Mouse (Mus musculus) stomach, embryonic 16.5 days (tissue): Measurements from ENCODE around the gene Osbpl8. TPM values are rescaled to one million over a fixed set of nuclear protein-coding genes. Genes with fewer than 3 reads are reported as not detected.

ENCODE experiments used
- ATAC-seq: fragments of 200-750 bp; cut with Nextera tagmentation; 2 replicates; pipeline ENCODE4 v1.8.0; 2017; ENCODE audit warnings: moderate number of reproducible peaks, moderate TSS enrichment; ENCODE audit not compliant: insufficient read depth, low FRiP score
- H3K27ac ChIP-seq: fragments of 300-500 bp; sonication (generic); 2 replicates; pipeline ENCODE4 v1.5.1; 2014; ENCODE audit warnings: low read length
- H3K27me3 ChIP-seq: fragments of 300-500 bp; sonication (generic); 2 replicates; pipeline ENCODE4 v1.6.1; 2014; ENCODE audit warnings: low read length, control low read depth, mixed read lengths; ENCODE audit not compliant: control insufficient read depth, insufficient read depth
- H3K36me3 ChIP-seq: fragments of 300-500 bp; sonication (generic); 2 replicates; pipeline ENCODE4 v1.6.1; 2014; ENCODE audit warnings: low read length; ENCODE audit not compliant: control insufficient read depth, insufficient read depth
- H3K4me1 ChIP-seq: fragments of 300-500 bp; sonication (generic); 2 replicates; pipeline ENCODE4 v1.6.1; 2014; ENCODE audit warnings: low read length, control low read depth, mixed read lengths; ENCODE audit not compliant: control insufficient read depth, insufficient read depth
- H3K4me2 ChIP-seq: fragments of 300-500 bp; sonication (generic); 2 replicates; pipeline ENCODE4 v1.6.1; 2014; ENCODE audit warnings: low read depth, low read length, mixed read lengths
- H3K4me3 ChIP-seq: fragments of 300-500 bp; sonication (generic); replicated peaks from 2 replicates; pipeline ENCODE4 v1.5.1; 2014; ENCODE audit warnings: mild to moderate bottlenecking, low read length
- H3K9ac ChIP-seq: fragments of 300-500 bp; sonication (generic); 2 replicates; pipeline ENCODE4 v1.6.1; 2014; ENCODE audit warnings: low read length
- H3K9me3 ChIP-seq: fragments of 300-500 bp; sonication (generic); replicated peaks from 2 replicates; pipeline ENCODE4 v1.6.1; 2016; ENCODE audit warnings: low read length, control low read depth; ENCODE audit not compliant: control insufficient read depth
- WGBS: fragments of 180-500 bp; shearing (Covaris S2); extraction: QIAGEN DNeasy Blood & Tissue Kit; methylation state at CpG from one replicate; pipeline ENCODE4 v1.1.7; 2014; 5-methylcytosine and 5-hydroxymethylcytosine counted together
- polyA plus RNA-seq: library from polyadenylated mRNA; unstranded; fragments of >200 nt; fragmentation: Nextera tagmentation; extraction: Ambion mirVana; gene quantifications from 2 replicates; pipeline ENCODE4 v1.2.1, GENCODE M21; 2015

Osbpl8 gene
- polyA plus RNA-seq, 1 experiment from 2014 or later, result 6.7 TPM

DNA sequence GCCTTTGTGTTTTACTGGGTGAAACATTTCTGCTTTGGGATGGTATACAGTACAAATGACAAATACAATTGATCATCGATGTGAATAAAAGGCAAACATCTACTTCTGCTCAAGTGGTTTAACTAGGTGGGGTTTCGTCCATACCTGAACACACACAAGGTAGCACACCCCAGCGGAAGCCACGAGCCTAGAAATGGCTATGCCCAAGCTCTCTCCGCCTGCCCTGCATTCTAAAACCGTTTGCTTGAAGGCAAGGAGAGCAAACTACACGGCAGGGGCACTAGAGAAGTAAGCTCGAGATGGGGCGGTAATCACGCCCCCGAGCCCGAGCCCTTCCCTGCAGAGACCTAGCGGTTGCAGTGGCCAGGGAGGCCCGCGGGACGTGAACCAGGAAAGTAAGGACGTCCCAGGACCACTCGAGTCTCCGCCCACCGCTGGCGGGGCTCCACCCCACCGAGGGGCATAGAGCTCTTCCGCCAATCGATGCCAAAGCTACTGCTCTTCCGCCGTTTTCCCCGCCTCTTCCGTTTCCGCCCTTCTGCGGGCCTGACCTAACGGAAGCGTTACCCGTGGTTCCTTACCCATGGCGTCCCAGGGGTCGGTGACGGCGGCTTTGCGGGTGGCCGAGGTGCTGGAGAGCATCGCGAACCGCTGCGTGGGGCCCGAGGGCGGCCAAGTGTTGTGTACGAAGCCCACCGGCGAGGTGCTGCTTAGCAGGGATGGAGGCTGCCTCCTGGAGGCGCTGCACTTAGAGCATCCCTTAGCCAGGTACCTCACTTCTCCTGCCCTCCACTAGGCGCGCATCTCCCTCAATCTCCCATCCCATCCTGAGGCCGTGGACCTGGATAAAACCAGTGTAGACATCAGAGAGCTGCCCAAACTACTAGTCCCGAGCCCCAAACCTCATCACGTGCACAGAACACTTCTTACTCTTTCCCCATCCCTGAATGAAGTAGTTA lies 133.9 kb downstream of the Osbpl8 start, which contains the start of gene Bbs10:
Gene Bbs10 (plus strand): TSS at position 540 of the 959 bp plus-strand sequence.
- Histone ChIP-seq H3K9ac (peak within 1 kb of the TSS; percentile 79), H3K27me3 (no peaks in the 10 kb centered on the region), H3K4me2 (peak within 1 kb of the TSS; percentile 64), H3K27ac (peak within 1 kb of the TSS; percentile 62), H3K4me1 (no peaks in the 10 kb centered on the region), H3K4me3 (peak within 1 kb of the TSS; percentile 76), H3K36me3 (no peaks in the 10 kb centered on the region), H3K9me3 (no peaks in the 10 kb centered on the region)
- WGBS, result under 1% methylated on average over 54 of the region's 54 CpGs
- peak; percentile 99 for ATAC-seq

DNA sequence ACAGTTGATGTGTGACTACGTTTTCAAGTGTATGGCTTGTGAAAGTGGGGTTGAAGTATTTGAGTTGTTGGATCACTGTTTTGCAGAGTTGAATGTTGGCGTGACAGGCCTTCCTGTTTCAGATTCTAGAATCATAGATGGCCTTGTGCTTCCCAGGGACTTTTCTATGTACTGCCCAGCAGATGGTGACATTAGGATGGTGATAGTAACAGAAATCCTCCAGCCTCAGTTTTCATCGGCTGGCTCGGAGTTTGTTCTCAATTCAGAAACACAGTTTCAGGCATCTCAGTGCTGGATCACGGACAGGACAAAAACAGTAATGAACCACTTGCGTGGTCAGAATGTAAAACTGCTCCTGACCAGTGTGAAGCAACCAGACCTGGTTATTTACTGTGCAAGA lies 135.0 kb downstream of the Osbpl8 start:
- H3K4me1 ChIP-seq, result no peaks in the 10 kb centered on the region
- H3K4me3 ChIP-seq, result no peak overlapping the region
- H3K27ac ChIP-seq, result no peak overlapping the region
- no peaks in the 10 kb centered on the region for H3K9me3 ChIP-seq
- H3K27me3 ChIP-seq, result no peaks in the 10 kb centered on the region
- 86% methylated on average over 6 of the region's 6 CpGs for WGBS
- no peak overlapping the region for H3K4me2 ChIP-seq
- H3K36me3 ChIP-seq, result no peaks in the 10 kb centered on the region
- H3K9ac ChIP-seq, result no peak overlapping the region
- no peak for ATAC-seq

DNA sequence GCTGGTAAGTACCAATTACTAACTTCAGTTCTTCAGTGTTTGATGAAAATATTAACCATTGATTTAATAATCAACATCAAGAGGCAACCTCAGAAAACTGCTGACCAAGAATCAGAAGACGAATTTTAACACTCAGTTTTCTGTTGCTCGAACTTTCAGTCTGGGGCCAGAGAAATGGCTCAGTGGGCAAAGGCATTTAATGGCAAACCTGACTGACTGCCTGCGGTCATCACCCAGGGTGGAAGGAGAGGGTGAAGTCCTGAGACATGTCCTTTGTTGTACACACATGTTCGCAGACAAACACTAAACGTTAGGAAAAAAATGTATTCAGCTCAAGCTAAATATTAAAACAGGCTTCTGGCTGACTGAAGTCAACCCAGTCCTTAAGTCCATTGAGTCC lies 136.5 kb downstream of the Osbpl8 start:
- Histone ChIP-seq H3K27ac (no peak overlapping the region), H3K4me1 (no peaks in the 10 kb centered on the region), H3K4me2 (no peak overlapping the region), H3K27me3 (no peaks in the 10 kb centered on the region), H3K4me3 (no peak overlapping the region), H3K9me3 (no peaks in the 10 kb centered on the region), H3K9ac (no peak overlapping the region), H3K36me3 (no peaks in the 10 kb centered on the region)
- 89% methylated on average over 5 of the region's 5 CpGs for WGBS
- ATAC-seq, result no peak

DNA sequence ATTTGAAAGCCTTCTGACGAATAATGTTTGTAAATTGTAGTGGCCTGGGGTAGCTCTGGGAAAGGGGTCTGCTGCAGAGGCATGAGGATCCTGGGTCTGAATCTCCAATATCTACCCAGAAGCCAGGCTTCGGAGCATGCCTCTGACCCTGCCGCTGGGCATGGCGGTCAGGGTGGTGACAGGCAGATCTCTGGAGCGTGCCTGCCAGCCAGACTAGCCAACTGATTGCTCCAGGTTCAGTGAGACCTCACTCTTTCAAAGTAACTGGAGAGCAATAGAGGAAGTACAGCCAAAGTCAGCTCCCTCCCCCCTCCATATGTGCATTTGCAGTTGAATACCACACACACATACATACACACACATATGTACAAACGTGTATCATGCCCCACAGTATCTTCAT lies 137.9 kb downstream of the Osbpl8 start:
- no peaks in the 10 kb centered on the region for H3K4me1 ChIP-seq

DNA sequence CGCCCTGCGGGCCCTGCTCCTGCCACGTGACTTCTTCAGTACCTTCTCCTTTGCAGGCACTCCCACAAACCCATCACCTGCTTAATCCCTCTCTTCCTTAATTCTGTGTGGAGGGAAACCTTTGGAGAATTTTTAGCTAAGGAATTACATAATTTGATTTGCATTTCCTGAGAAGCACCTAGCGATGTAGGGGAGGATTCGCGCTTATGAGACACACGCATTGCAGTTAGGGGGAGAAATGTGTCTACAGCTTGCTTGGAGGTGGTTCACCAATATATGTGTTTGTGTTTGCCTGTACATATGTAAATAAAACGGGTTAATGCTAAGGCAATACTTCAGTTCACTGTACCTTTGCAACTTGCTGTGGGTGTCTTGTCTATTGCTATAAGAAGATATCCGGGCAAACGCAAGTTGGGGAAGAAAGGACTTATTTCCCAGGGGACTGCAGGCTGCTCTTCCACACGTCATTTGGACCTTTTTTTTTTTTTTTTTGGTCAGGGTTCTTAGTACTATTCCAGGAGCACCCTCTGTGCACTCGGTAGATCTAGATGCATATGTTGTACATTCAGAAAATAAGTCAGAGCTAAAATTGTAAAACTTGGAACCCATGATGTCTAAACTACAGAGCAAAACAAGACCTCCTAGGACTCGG lies 144.4 kb downstream of the Osbpl8 start:
- no peak overlapping the region for H3K9ac ChIP-seq
- H3K4me1 ChIP-seq, result no peaks in the 10 kb centered on the region
- ATAC-seq, result no peak
- no peak overlapping the region for H3K4me2 ChIP-seq
- no peak overlapping the region for H3K4me3 ChIP-seq
- no peaks in the 10 kb centered on the region for H3K27me3 ChIP-seq
- no peaks in the 10 kb centered on the region for H3K36me3 ChIP-seq
- no peaks in the 10 kb centered on the region; the same call in 1 of the 2 replicates for H3K9me3 ChIP-seq
- H3K27ac ChIP-seq, result no peak overlapping the region
- 89% methylated on average over 13 of the region's 13 CpGs for WGBS

More for the DNA sequence above, 137.9 kb downstream of the Osbpl8 start:
- Histone ChIP-seq H3K27me3 (no peaks in the 10 kb centered on the region), H3K4me3 (no peak overlapping the region), H3K9ac (no peak overlapping the region), H3K27ac (no peak overlapping the region), H3K9me3 (no peaks in the 10 kb centered on the region), H3K36me3 (no peaks in the 10 kb centered on the region), H3K4me2 (no peak overlapping the region)
- 88% methylated on average over 6 of the region's 6 CpGs for WGBS
- no peak for ATAC-seq

DNA sequence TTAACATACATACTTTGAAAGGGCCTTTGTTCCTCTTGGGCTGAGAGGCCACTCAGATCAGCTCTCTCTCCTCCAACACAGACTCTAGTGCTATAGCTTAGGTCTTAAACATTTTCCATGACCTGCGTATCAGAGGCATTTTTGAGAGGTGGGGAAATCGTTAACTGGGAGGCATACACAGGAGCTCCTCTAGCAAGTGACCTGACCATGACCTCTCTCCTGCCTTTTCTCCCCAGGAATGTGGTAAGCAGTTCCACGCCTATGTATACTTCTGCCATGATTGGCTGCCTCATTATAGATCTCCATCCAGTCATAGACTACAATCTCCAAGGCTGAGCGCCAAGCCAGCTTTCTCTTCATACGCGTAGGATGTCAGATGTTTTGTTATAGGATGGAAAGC lies 148.7 kb downstream of the Osbpl8 start:
- no peak overlapping the region for H3K4me3 ChIP-seq
- H3K4me1 ChIP-seq, result no peaks in the 10 kb centered on the region
- H3K36me3 ChIP-seq, result no peaks in the 10 kb centered on the region
- no peak overlapping the region for H3K9ac ChIP-seq
- 49% methylated on average over 6 of the region's 6 CpGs for WGBS
- no peaks in the 10 kb centered on the region for H3K9me3 ChIP-seq
- no peak overlapping the region for H3K27ac ChIP-seq
- H3K4me2 ChIP-seq, result no peak overlapping the region
- no peak for ATAC-seq
- H3K27me3 ChIP-seq, result no peaks in the 10 kb centered on the region

DNA sequence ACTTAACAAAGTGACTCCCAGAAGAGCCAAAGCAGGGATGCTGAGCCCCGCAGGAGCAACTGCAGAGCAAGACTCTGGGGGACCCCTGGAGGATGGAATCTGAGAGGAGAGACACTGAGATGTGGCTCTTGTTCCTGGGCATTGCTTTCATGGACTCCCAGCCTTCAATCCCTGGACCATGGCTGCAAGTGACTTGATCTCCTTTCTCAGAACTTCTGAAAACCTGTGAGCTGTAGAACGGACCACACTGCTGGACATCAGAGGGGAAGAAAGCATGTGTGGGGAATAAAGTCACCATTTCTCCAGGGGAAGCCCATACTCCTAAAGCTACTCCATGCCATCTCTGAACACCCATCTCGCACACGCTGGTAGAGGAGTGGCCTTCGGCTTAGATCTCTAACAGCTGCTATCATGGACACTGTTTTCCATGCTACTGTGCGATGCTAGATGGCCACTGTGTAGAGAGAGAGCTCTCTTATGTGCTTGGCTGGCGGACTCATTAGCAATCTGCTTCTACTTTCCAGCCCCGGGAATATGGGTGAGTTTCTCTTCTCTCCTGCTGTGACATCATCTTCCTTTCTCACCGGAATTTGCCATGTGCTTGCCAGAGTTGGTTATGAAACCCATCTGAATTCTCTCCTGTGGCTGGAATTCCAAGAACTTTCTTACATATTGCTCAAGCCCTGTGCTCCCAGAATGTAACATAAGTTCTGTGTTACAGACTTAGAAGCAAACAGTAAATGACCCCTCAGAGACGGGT lies 150.3 kb downstream of the Osbpl8 start:
- Histone ChIP-seq H3K27me3 (no peaks in the 10 kb centered on the region), H3K9ac (no peak overlapping the region), H3K36me3 (no peaks in the 10 kb centered on the region), H3K4me1 (no peaks in the 10 kb centered on the region), H3K4me3 (no peak overlapping the region), H3K9me3 (no peaks in the 10 kb centered on the region), H3K4me2 (no peak overlapping the region), H3K27ac (no peak overlapping the region)
- WGBS, result 72% methylated on average over 10 of the region's 10 CpGs
- no peak for ATAC-seq

DNA sequence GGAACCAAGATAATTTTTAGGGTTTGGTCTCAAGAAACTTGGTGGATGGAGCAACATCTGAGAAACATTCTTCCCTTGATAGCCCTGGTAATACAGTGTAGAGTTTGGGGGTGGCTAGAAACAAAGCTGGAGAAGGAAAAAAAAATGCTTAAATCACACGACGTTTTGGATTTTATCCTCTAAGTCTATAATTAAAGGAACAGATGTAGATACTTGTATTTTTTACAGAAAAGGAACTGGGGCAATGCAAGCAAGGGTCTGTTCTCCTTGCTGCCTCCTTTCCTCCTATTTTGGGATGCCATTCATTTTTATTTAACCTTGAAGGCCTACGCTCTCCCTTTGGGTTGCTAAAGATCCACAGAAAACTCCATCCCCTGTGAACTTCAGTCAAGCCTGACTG lies 151.4 kb downstream of the Osbpl8 start:
- no peak overlapping the region for H3K4me3 ChIP-seq
- H3K27me3 ChIP-seq, result no peaks in the 10 kb centered on the region
- H3K9me3 ChIP-seq, result no peaks in the 10 kb centered on the region
- no peaks in the 10 kb centered on the region for H3K36me3 ChIP-seq
- no peak overlapping the region for H3K4me2 ChIP-seq
- ATAC-seq, result no peak
- H3K27ac ChIP-seq, result no peak overlapping the region
- no peak overlapping the region for H3K9ac ChIP-seq
- WGBS, result 81% methylated on average over 3 of the region's 3 CpGs
- no peaks in the 10 kb centered on the region for H3K4me1 ChIP-seq
